Mouse (Mus musculus): Measurements from ENCODE around the gene Tcp11l2. TPM values are rescaled to one million over a fixed set of nuclear protein-coding genes. Genes with fewer than 3 reads are reported as not detected.

Gene Tcp11l2
- polyA plus RNA-seq, 1 experiment from 2014 or later: 20.0 TPM

GRCm38 (mm10) chr10:84542802-84543658 lies 33.4 kb upstream of the Tcp11l2 start:
- WGBS: 71% methylated on average over 11 of the region's 11 CpGs
- no peak for ATAC-seq (replicated peaks)

GRCm38 (mm10) chr10:84544841-84545610 lies 31.4 kb upstream of the Tcp11l2 start:
- Histone ChIP-seq H3K36me3 (replicated peaks) (no peaks in the 10 kb centered on the region), H3K4me3 (no peak overlapping the region), H3K9ac (no peak overlapping the region), H3K4me1 (no peaks in the 10 kb centered on the region), H3K27me3 (replicated peaks) (no peaks in the 10 kb centered on the region), H3K9me3 (no peaks in the 10 kb centered on the region), H3K4me2 (no peak overlapping the region), H3K27ac (no peak overlapping the region)
- WGBS: 72% methylated on average over 7 of the region's 7 CpGs
- ATAC-seq (replicated peaks): no peak

More at GRCm38 (mm10) chr10:84542802-84543658, 33.4 kb upstream of the Tcp11l2 start:
- no peaks in the 10 kb centered on the region for H3K9me3 ChIP-seq
- H3K4me2 ChIP-seq: no peak overlapping the region
- H3K27me3 ChIP-seq (replicated peaks): no peaks in the 10 kb centered on the region
- no peak overlapping the region for H3K9ac ChIP-seq
- no peaks in the 10 kb centered on the region for H3K4me1 ChIP-seq
- H3K36me3 ChIP-seq (replicated peaks): no peaks in the 10 kb centered on the region
- no peak overlapping the region for H3K27ac ChIP-seq
- H3K4me3 ChIP-seq: no peak overlapping the region

GRCm38 (mm10) chr10:84549146-84549919 lies 27.1 kb upstream of the Tcp11l2 start:
- H3K4me2 ChIP-seq: no peak overlapping the region
- no peaks in the 10 kb centered on the region for H3K36me3 ChIP-seq (replicated peaks)
- H3K27ac ChIP-seq: no peak overlapping the region
- 72% methylated on average over 17 of the region's 17 CpGs for WGBS
- H3K4me1 ChIP-seq: no peaks in the 10 kb centered on the region
- ATAC-seq (replicated peaks): no peak
- H3K4me3 ChIP-seq: no peak overlapping the region
- no peaks in the 10 kb centered on the region for H3K9me3 ChIP-seq
- no peaks in the 10 kb centered on the region for H3K27me3 ChIP-seq (replicated peaks)
- no peak overlapping the region for H3K9ac ChIP-seq

- no peaks in the 10 kb centered on the region for H3K9me3 ChIP-seq
- WGBS: 88% methylated on average over 10 of the region's 10 CpGs
- H3K36me3 ChIP-seq (replicated peaks): no peaks in the 10 kb centered on the region
- H3K9ac ChIP-seq: no peak overlapping the region
- H3K4me2 ChIP-seq: no peak overlapping the region
- H3K4me3 ChIP-seq: no peak overlapping the region
- no peak for ATAC-seq (replicated peaks)
- H3K27me3 ChIP-seq (replicated peaks): no peaks in the 10 kb centered on the region
- H3K27ac ChIP-seq: no peak overlapping the region
- no peaks in the 10 kb centered on the region for H3K4me1 ChIP-seq
These were observed 26.5 kb upstream of the Tcp11l2 start for GRCm38 (mm10) chr10:84549920-84550293.

- Histone ChIP-seq H3K4me1 (no peaks in the 10 kb centered on the region), H3K4me3 (no peak overlapping the region), H3K4me2 (no peak overlapping the region), H3K27ac (no peak overlapping the region), H3K27me3 (replicated peaks) (no peaks in the 10 kb centered on the region), H3K9me3 (no peaks in the 10 kb centered on the region), H3K9ac (no peak overlapping the region), H3K36me3 (replicated peaks) (no peaks in the 10 kb centered on the region)
- WGBS: 89% methylated on average over 3 of the region's 3 CpGs
- no peak for ATAC-seq (replicated peaks)
These were observed 24.6 kb upstream of the Tcp11l2 start for GRCm38 (mm10) chr10:84551846-84552245.

GRCm38 (mm10) chr10:84552477-84552876 lies 23.9 kb upstream of the Tcp11l2 start:
- no peaks in the 10 kb centered on the region for H3K4me1 ChIP-seq
- H3K9me3 ChIP-seq: no peaks in the 10 kb centered on the region
- no peaks in the 10 kb centered on the region for H3K27me3 ChIP-seq (replicated peaks)
- WGBS: 93% methylated on average over 2 of the region's 2 CpGs
- H3K4me2 ChIP-seq: no peak overlapping the region
- H3K27ac ChIP-seq: no peak overlapping the region
- H3K9ac ChIP-seq: no peak overlapping the region
- no peak for ATAC-seq (replicated peaks)
- no peaks in the 10 kb centered on the region for H3K36me3 ChIP-seq (replicated peaks)
- H3K4me3 ChIP-seq: no peak overlapping the region

- H3K27ac ChIP-seq: no peak overlapping the region
- whole genome bisulfite sequencing: 38% methylated on average over 6 of the region's 6 CpGs
- no peak overlapping the region for H3K4me3 ChIP-seq
- ATAC-seq (replicated peaks): no peak
- no peak overlapping the region for H3K9ac ChIP-seq
- H3K27me3 ChIP-seq (replicated peaks): no peaks in the 10 kb centered on the region
- H3K36me3 ChIP-seq (replicated peaks): no peaks in the 10 kb centered on the region
- no peaks in the 10 kb centered on the region for H3K9me3 ChIP-seq
- no peaks in the 10 kb centered on the region for H3K4me1 ChIP-seq
- no peak overlapping the region for H3K4me2 ChIP-seq
These were observed 22.0 kb upstream of the Tcp11l2 start for GRCm38 (mm10) chr10:84554291-84555009.

- H3K27me3 ChIP-seq (replicated peaks): no peaks in the 10 kb centered on the region
- H3K27ac ChIP-seq: no peak overlapping the region
- no peaks in the 10 kb centered on the region for H3K4me1 ChIP-seq
- H3K4me3 ChIP-seq: no peak overlapping the region
- no peak overlapping the region for H3K9ac ChIP-seq
- WGBS: 76% methylated on average over 2 of the region's 2 CpGs
- H3K9me3 ChIP-seq: no peaks in the 10 kb centered on the region
- ATAC-seq (replicated peaks): no peak
- H3K4me2 ChIP-seq: no peak overlapping the region
- no peaks in the 10 kb centered on the region for H3K36me3 ChIP-seq (replicated peaks)
These were observed 20.3 kb upstream of the Tcp11l2 start for GRCm38 (mm10) chr10:84556120-84556519.

- no peak for ATAC-seq (replicated peaks)
- no peaks in the 10 kb centered on the region for H3K9me3 ChIP-seq
- H3K27me3 ChIP-seq (replicated peaks): no peaks in the 10 kb centered on the region
- no peak overlapping the region for H3K4me2 ChIP-seq
- H3K4me1 ChIP-seq: no peaks in the 10 kb centered on the region
- no peak overlapping the region for H3K4me3 ChIP-seq
- WGBS: 90% methylated on average over 1 of the region's 1 CpGs
- H3K36me3 ChIP-seq (replicated peaks): no peaks in the 10 kb centered on the region
- no peak overlapping the region for H3K27ac ChIP-seq
- no peak overlapping the region for H3K9ac ChIP-seq
These were observed 17.9 kb upstream of the Tcp11l2 start for GRCm38 (mm10) chr10:84558511-84558910.

GRCm38 (mm10) chr10:84559986-84560385 lies 16.4 kb upstream of the Tcp11l2 start:
- Histone ChIP-seq H3K27me3 (replicated peaks) (no peaks in the 10 kb centered on the region), H3K27ac (no peak overlapping the region), H3K9ac (no peak overlapping the region), H3K36me3 (replicated peaks) (no peaks in the 10 kb centered on the region), H3K4me2 (no peak overlapping the region), H3K4me1 (no peaks in the 10 kb centered on the region), H3K9me3 (no peaks in the 10 kb centered on the region), H3K4me3 (no peak overlapping the region)
- ATAC-seq (replicated peaks): no peak
- WGBS: 91% methylated on average over 4 of the region's 4 CpGs

GRCm38 (mm10) chr10:84562121-84562520 lies 14.3 kb upstream of the Tcp11l2 start:
- Histone ChIP-seq H3K27ac (no peak overlapping the region), H3K9me3 (no peaks in the 10 kb centered on the region), H3K4me1 (no peaks in the 10 kb centered on the region), H3K27me3 (replicated peaks) (no peaks in the 10 kb centered on the region), H3K4me3 (no peak overlapping the region), H3K9ac (no peak overlapping the region), H3K36me3 (replicated peaks) (no peaks in the 10 kb centered on the region), H3K4me2 (no peak overlapping the region)
- 66% methylated on average over 5 of the region's 5 CpGs for WGBS
- ATAC-seq (replicated peaks): no peak

Data from midbrain, embryonic 15.5 days (tissue).